Mouse (Mus musculus): Measurements from ENCODE around the gene Zfp518b.

DNA sequence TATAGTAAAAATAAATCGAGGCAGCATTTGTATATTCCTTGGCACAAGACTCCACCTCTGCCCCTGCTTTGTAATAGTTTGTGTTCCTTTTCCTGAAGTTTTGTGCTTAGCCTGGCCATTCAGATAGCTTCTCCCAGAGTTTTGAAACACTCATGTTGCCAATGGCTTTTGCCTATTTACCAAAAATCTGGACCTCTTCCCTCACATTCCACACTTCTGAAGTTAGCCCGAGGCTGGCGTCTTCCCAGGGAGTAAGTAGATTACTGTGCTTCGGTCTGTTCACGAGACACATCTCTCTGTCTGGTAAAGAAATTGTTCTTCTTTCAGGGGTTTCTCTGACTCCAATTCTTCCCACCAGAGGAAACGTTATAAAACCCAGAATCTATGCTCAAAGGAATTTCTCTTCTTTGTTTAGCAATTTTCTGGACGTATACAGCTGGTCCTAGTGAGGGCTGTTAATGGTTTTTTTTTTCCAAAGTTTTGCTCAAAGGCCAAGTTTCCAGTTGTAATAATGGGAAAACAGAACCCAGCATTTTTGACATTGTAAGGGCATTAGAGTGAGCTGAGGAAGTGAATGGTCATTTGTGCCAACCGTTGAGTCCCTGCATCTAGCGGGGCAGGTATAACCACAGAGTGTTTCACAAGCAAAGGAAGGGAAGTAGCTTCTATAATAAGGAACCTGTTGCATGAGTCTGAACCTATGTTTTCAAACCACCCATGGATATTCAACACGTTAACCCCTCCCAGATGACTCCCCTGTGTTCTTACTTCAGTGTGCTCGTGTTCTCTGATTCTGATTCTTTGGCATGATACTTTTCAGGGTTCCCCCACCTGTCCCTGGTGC lies 50.1 kb downstream of the Zfp518b start:
- TF ChIP-seq CTCF (IDR thresholded peaks at IDR 0.05; ENCODE audit: extremely low read depth, insufficient read length, insufficient replicate concordance, low read depth, low read length) (no peak), POLR2A (IDR thresholded peaks at IDR 0.05; ENCODE audit: low read depth, low read length) (no peak)
